Mouse (Mus musculus): ENCODE measurements around the gene Aifm2. TPM values are rescaled to one million over a fixed set of nuclear protein-coding genes. Genes with fewer than 3 reads are reported as not detected.
A peak's percentile ranks its signal among the peaks of the same experiment; 100 is the strongest.

Aifm2 gene
- polyA plus RNA-seq, 1 experiment from 2014 or later, result 23.1 TPM

GRCm38 (mm10) chr10:61704663-61705062 is 10.4 kb upstream of the Aifm2 start:
- Histone ChIP-seq H3K4me2 (ENCODE audit: low read length) (no peak overlapping the region), H3K4me1 (ENCODE audit: control insufficient read depth in 2 of 2, insufficient read depth in 2 of 2, low read length in 2 of 2) (no peaks in the 10 kb centered on the region), H3K27me3 (ENCODE audit: control insufficient read depth, insufficient read depth, low read length) (no peaks in the 10 kb centered on the region), H3K36me3 (ENCODE audit: control insufficient read depth, insufficient read depth, low read length) (peaks cover 26% of the 10 kb centered on the region), H3K4me3 (ENCODE audit: control insufficient read depth in 1 of 2, insufficient read depth in 1 of 2, low read depth in 1 of 2, low read length in 2 of 2) (no peak overlapping the region), H3K9ac (ENCODE audit: low read length) (no peak overlapping the region), H3K27ac (replicated peaks in 1 of 2; ENCODE audit: control insufficient read depth in 1 of 2, insufficient read depth in 1 of 2, low read depth in 2 of 2, low read length in 2 of 2) (no peak overlapping the region), H3K9me3 (ENCODE audit: control insufficient read depth, low read length) (no peaks in the 10 kb centered on the region)
- ATAC-seq (ENCODE audit: insufficient number of reproducible peaks, insufficient read depth, low FRiP score, low read depth), result no peak
- whole genome bisulfite sequencing, result 86% methylated on average over 4 of the region's 4 CpGs

GRCm38 (mm10) chr10:61706412-61707375 is 8.4 kb upstream of the Aifm2 start:
- 67% methylated on average over 6 of the region's 6 CpGs for WGBS
- Histone ChIP-seq H3K4me1 (ENCODE audit: control insufficient read depth in 2 of 2, insufficient read depth in 2 of 2, low read length in 2 of 2) (no peaks in the 10 kb centered on the region), H3K4me2 (ENCODE audit: low read length) (no peak overlapping the region), H3K4me3 (ENCODE audit: control insufficient read depth in 1 of 2, insufficient read depth in 1 of 2, low read depth in 1 of 2, low read length in 2 of 2) (no peak overlapping the region), H3K36me3 (ENCODE audit: control insufficient read depth, insufficient read depth, low read length) (peaks cover 26% of the 10 kb centered on the region), H3K27ac (replicated peaks in 1 of 2; ENCODE audit: control insufficient read depth in 1 of 2, insufficient read depth in 1 of 2, low read depth in 2 of 2, low read length in 2 of 2) (no peak overlapping the region), H3K9ac (ENCODE audit: low read length) (no peak overlapping the region), H3K27me3 (ENCODE audit: control insufficient read depth, insufficient read depth, low read length) (no peaks in the 10 kb centered on the region), H3K9me3 (ENCODE audit: control insufficient read depth, low read length) (no peaks in the 10 kb centered on the region)
- no peak for ATAC-seq (ENCODE audit: insufficient number of reproducible peaks, insufficient read depth, low FRiP score, low read depth)

GRCm38 (mm10) chr10:61713601-61714000 is 1.5 kb upstream of the Aifm2 start:
- ATAC-seq (ENCODE audit: insufficient number of reproducible peaks, insufficient read depth, low FRiP score, low read depth), result no peak
- no peaks in the 10 kb centered on the region for H3K9me3 ChIP-seq (ENCODE audit: control insufficient read depth, low read length)
- H3K27ac ChIP-seq (replicated peaks in 1 of 2; ENCODE audit: control insufficient read depth in 1 of 2, insufficient read depth in 1 of 2, low read depth in 2 of 2, low read length in 2 of 2), result no peak overlapping the region
- H3K36me3 ChIP-seq (ENCODE audit: control insufficient read depth, insufficient read depth, low read length), result no peaks in the 10 kb centered on the region
- no peak overlapping the region for H3K4me2 ChIP-seq (ENCODE audit: low read length)
- H3K4me3 ChIP-seq (ENCODE audit: control insufficient read depth in 1 of 2, insufficient read depth in 1 of 2, low read depth in 1 of 2, low read length in 2 of 2), result no peak overlapping the region
- WGBS, result 73% methylated on average over 3 of the region's 3 CpGs
- no peak overlapping the region for H3K9ac ChIP-seq (ENCODE audit: low read length)
- no peaks in the 10 kb centered on the region for H3K27me3 ChIP-seq (ENCODE audit: control insufficient read depth, insufficient read depth, low read length)
- H3K4me1 ChIP-seq (ENCODE audit: control insufficient read depth in 2 of 2, insufficient read depth in 2 of 2, low read length in 2 of 2), result peaks cover 11 to 12% of the 10 kb centered on the region in 2 experiments

GRCm38 (mm10) chr10:61714146-61714545 is 917 bp upstream of the Aifm2 start:
- Histone ChIP-seq H3K4me1 (ENCODE audit: control insufficient read depth in 2 of 2, insufficient read depth in 2 of 2, low read length in 2 of 2) (peaks cover 11 to 12% of the 10 kb centered on the region in 2 experiments), H3K36me3 (ENCODE audit: control insufficient read depth, insufficient read depth, low read length) (no peaks in the 10 kb centered on the region), H3K9me3 (ENCODE audit: control insufficient read depth, low read length) (no peaks in the 10 kb centered on the region), H3K27ac (replicated peaks in 1 of 2; ENCODE audit: control insufficient read depth in 1 of 2, insufficient read depth in 1 of 2, low read depth in 2 of 2, low read length in 2 of 2) (no peak overlapping the region), H3K4me2 (ENCODE audit: low read length) (no peak overlapping the region), H3K9ac (ENCODE audit: low read length) (no peak overlapping the region), H3K4me3 (ENCODE audit: control insufficient read depth in 1 of 2, insufficient read depth in 1 of 2, low read depth in 1 of 2, low read length in 2 of 2) (no peak overlapping the region), H3K27me3 (ENCODE audit: control insufficient read depth, insufficient read depth, low read length) (no peaks in the 10 kb centered on the region)
- WGBS, result 91% methylated on average over 4 of the region's 4 CpGs
- ATAC-seq (ENCODE audit: insufficient number of reproducible peaks, insufficient read depth, low FRiP score, low read depth), result no peak

- peak overlapping the region; percentile 91 for H3K4me2 ChIP-seq (ENCODE audit: low read length)
- no peaks in the 10 kb centered on the region for H3K27me3 ChIP-seq (ENCODE audit: control insufficient read depth, insufficient read depth, low read length)
- no peaks in the 10 kb centered on the region for H3K36me3 ChIP-seq (ENCODE audit: control insufficient read depth, insufficient read depth, low read length)
- H3K4me3 ChIP-seq (ENCODE audit: control insufficient read depth in 1 of 2, insufficient read depth in 1 of 2, low read depth in 1 of 2, low read length in 2 of 2), result peak overlapping the region; percentile 74 to 79
- WGBS, result 4% methylated on average over 11 of the region's 11 CpGs
- no peak for ATAC-seq (ENCODE audit: insufficient number of reproducible peaks, insufficient read depth, low FRiP score, low read depth)
- no peaks in the 10 kb centered on the region for H3K9me3 ChIP-seq (ENCODE audit: control insufficient read depth, low read length)
- H3K27ac ChIP-seq (replicated peaks in 1 of 2; ENCODE audit: control insufficient read depth in 1 of 2, insufficient read depth in 1 of 2, low read depth in 2 of 2, low read length in 2 of 2), result peak overlapping the region; percentile 2 to 47; a peak in 1 of 4 replicates
- H3K9ac ChIP-seq (ENCODE audit: low read length), result peak overlapping the region; percentile 82
- H3K4me1 ChIP-seq (ENCODE audit: control insufficient read depth in 2 of 2, insufficient read depth in 2 of 2, low read length in 2 of 2), result peaks cover 11 to 12% of the 10 kb centered on the region in 2 experiments
These were observed 387 bp downstream of the Aifm2 start for GRCm38 (mm10) chr10:61715462-61715837.

- no peaks in the 10 kb centered on the region for H3K36me3 ChIP-seq (ENCODE audit: control insufficient read depth, insufficient read depth, low read length)
- peak overlapping the region; percentile 82 for H3K9ac ChIP-seq (ENCODE audit: low read length)
- WGBS, result 69% methylated on average over 7 of the region's 7 CpGs
- peaks cover 11 to 12% of the 10 kb centered on the region in 2 experiments for H3K4me1 ChIP-seq (ENCODE audit: control insufficient read depth in 2 of 2, insufficient read depth in 2 of 2, low read length in 2 of 2)
- no peak for ATAC-seq (ENCODE audit: insufficient number of reproducible peaks, insufficient read depth, low FRiP score, low read depth)
- no peaks in the 10 kb centered on the region for H3K27me3 ChIP-seq (ENCODE audit: control insufficient read depth, insufficient read depth, low read length)
- H3K9me3 ChIP-seq (ENCODE audit: control insufficient read depth, low read length), result no peaks in the 10 kb centered on the region
- peak overlapping the region; percentile 74 to 79; a peak in 3 of 4 replicates for H3K4me3 ChIP-seq (ENCODE audit: control insufficient read depth in 1 of 2, insufficient read depth in 1 of 2, low read depth in 1 of 2, low read length in 2 of 2)
- peak overlapping the region; percentile 91 for H3K4me2 ChIP-seq (ENCODE audit: low read length)
- no peak overlapping the region for H3K27ac ChIP-seq (replicated peaks in 1 of 2; ENCODE audit: control insufficient read depth in 1 of 2, insufficient read depth in 1 of 2, low read depth in 2 of 2, low read length in 2 of 2)
These were observed 1.2 kb downstream of the Aifm2 start for GRCm38 (mm10) chr10:61715996-61716864.

GRCm38 (mm10) chr10:61717406-61718296 is 2.6 kb downstream of the Aifm2 start:
- Histone ChIP-seq H3K4me1 (ENCODE audit: control insufficient read depth in 2 of 2, insufficient read depth in 2 of 2, low read length in 2 of 2) (peaks cover 11 to 12% of the 10 kb centered on the region in 2 experiments), H3K36me3 (ENCODE audit: control insufficient read depth, insufficient read depth, low read length) (no peaks in the 10 kb centered on the region), H3K27me3 (ENCODE audit: control insufficient read depth, insufficient read depth, low read length) (no peaks in the 10 kb centered on the region), H3K4me3 (ENCODE audit: control insufficient read depth in 1 of 2, insufficient read depth in 1 of 2, low read depth in 1 of 2, low read length in 2 of 2) (no peak overlapping the region), H3K9ac (ENCODE audit: low read length) (no peak overlapping the region), H3K4me2 (ENCODE audit: low read length) (no peak overlapping the region), H3K27ac (replicated peaks in 1 of 2; ENCODE audit: control insufficient read depth in 1 of 2, insufficient read depth in 1 of 2, low read depth in 2 of 2, low read length in 2 of 2) (no peak overlapping the region), H3K9me3 (ENCODE audit: control insufficient read depth, low read length) (no peaks in the 10 kb centered on the region)
- 88% methylated on average over 12 of the region's 12 CpGs for whole genome bisulfite sequencing
- no peak for ATAC-seq (ENCODE audit: insufficient number of reproducible peaks, insufficient read depth, low FRiP score, low read depth)

Data from heart, embryonic 14.5 days (tissue).